Comparison of ENCODE assay signal across 8 mouse cellular contexts in the genomic region with DNA sequence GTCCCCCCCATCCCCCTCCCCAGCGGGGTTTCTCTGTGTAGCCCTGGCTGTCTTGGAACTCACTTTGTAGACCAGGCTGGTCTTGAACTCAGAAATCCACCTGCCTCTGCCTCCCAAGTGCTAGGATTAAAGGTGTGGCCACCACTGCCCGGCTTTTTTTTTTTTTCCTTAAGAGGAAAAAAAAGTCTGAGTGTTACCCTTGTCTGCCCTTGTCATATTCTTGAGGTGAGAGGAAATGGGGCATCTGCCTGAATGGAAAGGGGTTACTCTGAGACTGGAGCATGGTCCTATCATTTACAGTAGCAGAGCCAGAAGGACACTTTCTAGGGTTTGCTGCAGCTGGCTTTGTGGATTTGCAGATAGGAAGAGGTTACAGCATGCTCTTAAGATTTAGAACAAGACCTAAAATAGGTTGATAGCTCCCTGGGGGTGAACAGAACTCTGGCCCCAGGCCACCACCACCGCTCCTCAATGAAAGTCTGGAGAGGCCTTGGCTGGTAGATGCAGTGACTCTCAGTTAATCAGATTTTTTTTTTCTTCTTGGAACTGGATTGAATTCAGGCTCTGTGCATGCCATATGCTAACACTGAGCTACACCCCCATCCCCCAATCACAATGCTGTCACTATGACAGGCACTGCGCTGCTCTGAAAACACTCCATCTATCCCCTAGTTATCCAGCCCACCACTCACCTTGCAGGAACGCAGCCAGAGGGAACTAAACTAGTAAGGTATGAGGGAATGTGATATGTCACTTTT. TPM values are rescaled to one million over a fixed set of nuclear protein-coding genes. Genes with fewer than 3 reads are reported as not detected.
DNase-seq lines count a peak whose midpoint lies in the region; ATAC-seq lines count a peak whose summit lies in the region.
"Had no signal": no experiment of that assay in that cellular context is flagged by ENCODE, and none has a peak within 500 bp of the region (broad histone marks: within the 10 kb centered on the region; RNA-seq: fewer than 3 reads in every experiment).

No protein-coding gene starts in this region.

- H3K36me3 ChIP-seq in neural tube, embryonic 11.5 days (ENCODE audit: control insufficient read depth, insufficient read depth, low read length): no peaks in the 10 kb centered on the region
- no peaks in the 10 kb centered on the region for H3K36me3 ChIP-seq in hindbrain, embryonic 12.5 days
- H3K36me3 ChIP-seq in stomach, embryonic 16.5 days (ENCODE audit: control insufficient read depth, insufficient read depth, low read length): no peaks in the 10 kb centered on the region
- H3K36me3 ChIP-seq: liver, embryonic 15.5 days had no signal

- DNase-seq in neural tube, embryonic 11.5 days (ENCODE audit: low spot score): peak; percentile 13
- no peak for DNase-seq in neural tube, embryonic 10.5 days (ENCODE audit: extremely low spot score, low spot score)
- peak; percentile 72 to 80 for DNase-seq in cerebellum, postnatal 14 days
- DNase-seq in embryo, embryonic 10 days (ENCODE audit: low spot score): no peak

- H3K4me1 ChIP-seq in neural tube, embryonic 11.5 days (ENCODE audit: control insufficient read depth, insufficient read depth, low read length): peaks cover 20% of the 10 kb centered on the region
- H3K4me1 ChIP-seq in hindbrain, embryonic 12.5 days: peaks cover 28% of the 10 kb centered on the region
- peaks cover 19% of the 10 kb centered on the region for H3K4me1 ChIP-seq in stomach, embryonic 16.5 days (ENCODE audit: control insufficient read depth, insufficient read depth, low read length)

- H3K27ac ChIP-seq in neural tube, embryonic 11.5 days (ENCODE audit: low read depth, low read length): peak overlapping the region; percentile 35; the same call in 1 of the 2 replicates
- 0 out of 2 replicates have a peak overlapping the region, but pooled peaks have one; percentile 9 for H3K27ac ChIP-seq in hindbrain, embryonic 12.5 days
- H3K27ac ChIP-seq in stomach, embryonic 16.5 days (ENCODE audit: low read length): peak overlapping the region; percentile 15; the same call in 1 of the 2 replicates
- H3K27ac ChIP-seq: liver, embryonic 15.5 days had no signal

- H3K4me2 ChIP-seq in neural tube, embryonic 11.5 days (ENCODE audit: low read depth): no peak overlapping the region
- no peak overlapping the region for H3K4me2 ChIP-seq in hindbrain, embryonic 12.5 days (replicated peaks)
- no peak overlapping the region for H3K4me2 ChIP-seq in stomach, embryonic 16.5 days (ENCODE audit: low read depth, low read length)

- no peaks in the 10 kb centered on the region for H3K27me3 ChIP-seq in neural tube, embryonic 11.5 days (ENCODE audit: control insufficient read depth, insufficient read depth, low read length)
- H3K27me3 ChIP-seq in hindbrain, embryonic 12.5 days: no peaks in the 10 kb centered on the region
- H3K27me3 ChIP-seq in stomach, embryonic 16.5 days (ENCODE audit: control insufficient read depth, insufficient read depth, low read length): no peaks in the 10 kb centered on the region

- H3K9ac ChIP-seq in neural tube, embryonic 11.5 days (ENCODE audit: low read length): no peak overlapping the region
- H3K9ac ChIP-seq in hindbrain, embryonic 12.5 days: no peak overlapping the region
- H3K9ac ChIP-seq in stomach, embryonic 16.5 days (ENCODE audit: low read length): no peak overlapping the region
- H3K9ac ChIP-seq: liver, embryonic 15.5 days had no signal

- no peak for ATAC-seq in neural tube, embryonic 11.5 days (ENCODE audit: insufficient read depth, low FRiP score, low TSS enrichment)
- no peak for ATAC-seq in hindbrain, embryonic 12.5 days (ENCODE audit: low FRiP score)
- ATAC-seq in stomach, embryonic 16.5 days (ENCODE audit: insufficient read depth, low FRiP score): no peak
- ATAC-seq in frontal cortex, adult (ENCODE audit: low TSS enrichment): no peak

- H3K4me3 ChIP-seq in neural tube, embryonic 11.5 days (ENCODE audit: low read depth, low read length): no peak overlapping the region
- no peak overlapping the region for H3K4me3 ChIP-seq in hindbrain, embryonic 12.5 days
- no peak overlapping the region for H3K4me3 ChIP-seq in stomach, embryonic 16.5 days (replicated peaks; ENCODE audit: low read length)

- 96% methylated on average over 4 of the region's 5 CpGs for WGBS in neural tube, embryonic 11.5 days
- 78% methylated on average over 4 of the region's 5 CpGs for WGBS in hindbrain, embryonic 12.5 days
- WGBS in stomach, embryonic 16.5 days: 64% methylated on average over 5 of the region's 5 CpGs

- no peaks in the 10 kb centered on the region for H3K9me3 ChIP-seq in neural tube, embryonic 11.5 days (ENCODE audit: control insufficient read depth, low read length)
- no peaks in the 10 kb centered on the region for H3K9me3 ChIP-seq in hindbrain, embryonic 12.5 days (replicated peaks)
- no peaks in the 10 kb centered on the region for H3K9me3 ChIP-seq in stomach, embryonic 16.5 days (replicated peaks; ENCODE audit: control insufficient read depth, low read length)
- H3K9me3 ChIP-seq: liver, embryonic 15.5 days had no signal

RNA-seq across cellular contexts. Expression of gene Psmg4, which starts 9.3 kb away (rescaled TPM):
- 92.4 and 92.6 TPM in 2 replicates for polyA plus RNA-seq in neural tube, embryonic 11.5 days (2014; fragmentation: Nextera tagmentation; extraction: Ambion mirVana)
- polyA plus RNA-seq in hindbrain, embryonic 12.5 days (2016; fragmentation: Nextera tagmentation; extraction: Ambion mirVana): 80.5 and 93.8 TPM in 2 replicates
- polyA plus RNA-seq in stomach, embryonic 16.5 days (2015; fragmentation: Nextera tagmentation; extraction: Ambion mirVana): 58.8 and 62.9 TPM in 2 replicates

RNA-seq across cellular contexts. Expression of gene Tubb2b, which starts 23.2 kb away (rescaled TPM):
- polyA plus RNA-seq in neural tube, embryonic 11.5 days (2014; fragmentation: Nextera tagmentation; extraction: Ambion mirVana): 322 and 344 TPM in 2 replicates
- polyA plus RNA-seq in hindbrain, embryonic 12.5 days (2016; fragmentation: Nextera tagmentation; extraction: Ambion mirVana): 363 and 373 TPM in 2 replicates
- 41.7 and 45.5 TPM in 2 replicates for polyA plus RNA-seq in stomach, embryonic 16.5 days (2015; fragmentation: Nextera tagmentation; extraction: Ambion mirVana)

Comparison
In these comparisons a context has a peak if more than half of its experiments do, and no peak if none do; other contexts are left out.
1. DNase-seq: peak in neural tube, embryonic 11.5 days (single experiment) and cerebellum, postnatal 14 days (2 of 2); none in neural tube, embryonic 10.5 days (single experiment) and embryo, embryonic 10 days (single experiment).
2. Peak in every context shown above with its lines, with median percentiles within 50 percentile points of each other: H3K27ac ChIP-seq.